Mouse (Mus musculus) small intestine, adult 2 months (tissue): ENCODE data around the gene Ttc7b. TPM values are rescaled to one million over a fixed set of nuclear protein-coding genes. Genes with fewer than 3 reads are reported as not detected.

ENCODE experiments used
- H3K27ac ChIP-seq: fragments of 200-500 bp; 2 replicates; pipeline ENCODE4 v1.5.1; 2012; ENCODE audit warnings: low read depth, low read length, control low read depth, inconsistent platforms; ENCODE audit not compliant: insufficient read depth
- H3K27me3 ChIP-seq: fragments of 200-500 bp; 2 replicates; pipeline ENCODE4 v1.6.1; 2012; ENCODE audit warnings: mild to moderate bottlenecking, moderate library complexity, low read length, inconsistent platforms; ENCODE audit not compliant: control insufficient read depth, insufficient read depth
- H3K36me3 ChIP-seq: fragments of 200-500 bp; 2 replicates; pipeline ENCODE4 v1.6.1; 2012; ENCODE audit warnings: mild to moderate bottlenecking, low read length, control low read depth, inconsistent platforms; ENCODE audit not compliant: control insufficient read depth, insufficient read depth
- H3K4me1 ChIP-seq: fragments of 200-500 bp; 2 replicates; pipeline ENCODE4 v1.6.1; 2012; ENCODE audit warnings: low read length, inconsistent platforms, mixed read lengths; ENCODE audit not compliant: control insufficient read depth, insufficient read depth, insufficient read length
- H3K4me3 ChIP-seq: fragments of 200-500 bp; 2 replicates; pipeline ENCODE4 v1.5.1; 2012; ENCODE audit warnings: low read depth, mild to moderate bottlenecking, control low read depth, inconsistent platforms, low read length, moderate library complexity
- CTCF ChIP-seq: fragments of 200-500 bp; IDR thresholded peaks from 2 replicates; pipeline ENCODE4 v1.5.1; 2012; ENCODE audit warnings: low read depth, mild to moderate bottlenecking, control low read depth, inconsistent platforms, low read length, moderate library complexity, mixed read lengths; ENCODE audit not compliant: insufficient replicate concordance, insufficient read length; ENCODE audit errors: extremely low read depth
- POLR2A ChIP-seq: fragments of 200-500 bp; IDR thresholded peaks from 2 replicates; pipeline ENCODE4 v1.6.1; 2012; ENCODE audit warnings: low read depth, mild to moderate bottlenecking, control low read depth, inconsistent platforms, low read length, moderate library complexity
- WGBS: fragments of 180-500 bp; shearing (Covaris S2); methylation state at CpG from one replicate; pipeline ENCODE4 v1.1.7; 2018; 5-methylcytosine and 5-hydroxymethylcytosine counted together
- polyA plus RNA-seq: library from polyadenylated mRNA; depleted of rRNA; stranded (reverse); fragments of >200 nt; gene quantifications from 2 replicates; pipeline ENCODE4 v1.2.3, GENCODE M21; 2012

Ttc7b gene
- polyA plus RNA-seq, 1 experiment, result 13.0 TPM

GRCm38 (mm10) chr12:100396806-100397205 lies 123.8 kb downstream of the Ttc7b start:
- WGBS, result 86% methylated on average over 2 of the region's 2 CpGs
- Histone ChIP-seq H3K27me3 (no peaks in the 10 kb centered on the region), H3K4me3 (no peak overlapping the region), H3K4me1 (peaks cover 15% of the 10 kb centered on the region; the same call in 1 of the 2 replicates), H3K36me3 (0 out of 2 replicates have a peak, but pooled peaks cover under 1% of the 10 kb centered on the region), H3K27ac (no peak overlapping the region)
- TF ChIP-seq POLR2A, result no peak
- TF ChIP-seq CTCF, result no peak

- Histone ChIP-seq H3K4me3 (no peak overlapping the region), H3K27ac (no peak overlapping the region), H3K27me3 (no peaks in the 10 kb centered on the region), H3K4me1 (peaks cover 2% of the 10 kb centered on the region; the same call in 1 of the 2 replicates), H3K36me3 (0 out of 2 replicates have a peak, but pooled peaks cover 1% of the 10 kb centered on the region)
- 72% methylated on average over 3 of the region's 3 CpGs for whole genome bisulfite sequencing
- TF ChIP-seq CTCF (no peak), POLR2A (no peak)
Measured at GRCm38 (mm10) chr12:100393532-100393931, 127.1 kb downstream of the Ttc7b start.

GRCm38 (mm10) chr12:100393109-100393508 lies 127.5 kb downstream of the Ttc7b start:
- H3K4me3 ChIP-seq, result no peak overlapping the region
- H3K27me3 ChIP-seq, result no peaks in the 10 kb centered on the region
- no peak overlapping the region for H3K27ac ChIP-seq
- 0 out of 2 replicates have a peak, but pooled peaks cover 1% of the 10 kb centered on the region for H3K36me3 ChIP-seq
- no peak for TF ChIP-seq POLR2A
- TF ChIP-seq CTCF, result no peak
- 75% methylated on average over 3 of the region's 3 CpGs for WGBS
- peaks cover 2% of the 10 kb centered on the region; the same call in 1 of the 2 replicates for H3K4me1 ChIP-seq

GRCm38 (mm10) chr12:100392466-100392865 lies 128.2 kb downstream of the Ttc7b start:
- H3K27me3 ChIP-seq, result no peaks in the 10 kb centered on the region
- H3K4me3 ChIP-seq, result no peak overlapping the region
- WGBS, result 76% methylated on average over 5 of the region's 5 CpGs
- no peak for TF ChIP-seq CTCF
- TF ChIP-seq POLR2A, result no peak
- H3K36me3 ChIP-seq, result 0 out of 2 replicates have a peak, but pooled peaks cover 1% of the 10 kb centered on the region
- H3K27ac ChIP-seq, result no peak overlapping the region
- no peaks in the 10 kb centered on the region for H3K4me1 ChIP-seq

- WGBS, result 87% methylated on average over 9 of the region's 9 CpGs
Measured at GRCm38 (mm10) chr12:100391890-100392289, 128.7 kb downstream of the Ttc7b start.

GRCm38 (mm10) chr12:100389878-100390710 lies 130.5 kb downstream of the Ttc7b start:
- no peak overlapping the region for H3K27ac ChIP-seq
- 0 out of 2 replicates have a peak, but pooled peaks cover 1% of the 10 kb centered on the region for H3K36me3 ChIP-seq
- H3K4me1 ChIP-seq, result no peaks in the 10 kb centered on the region
- WGBS, result 91% methylated on average over 12 of the region's 12 CpGs
- no peaks in the 10 kb centered on the region for H3K27me3 ChIP-seq
- TF ChIP-seq POLR2A (no peak), CTCF (no peak)
- H3K4me3 ChIP-seq, result no peak overlapping the region

More at GRCm38 (mm10) chr12:100391890-100392289, 128.7 kb downstream of the Ttc7b start:
- no peaks in the 10 kb centered on the region for H3K27me3 ChIP-seq
- no peak overlapping the region for H3K4me3 ChIP-seq
- 0 out of 2 replicates have a peak, but pooled peaks cover 1% of the 10 kb centered on the region for H3K36me3 ChIP-seq
- no peaks in the 10 kb centered on the region for H3K4me1 ChIP-seq
- TF ChIP-seq POLR2A (no peak), CTCF (no peak)
- no peak overlapping the region for H3K27ac ChIP-seq

- TF ChIP-seq CTCF (no peak), POLR2A (no peak)
- no peaks in the 10 kb centered on the region for H3K27me3 ChIP-seq
- H3K36me3 ChIP-seq, result peaks cover 2% of the 10 kb centered on the region; the same call in 1 of the 2 replicates
- 73% methylated on average over 3 of the region's 3 CpGs for WGBS
- no peak overlapping the region for H3K4me3 ChIP-seq
- H3K4me1 ChIP-seq, result no peaks in the 10 kb centered on the region
- H3K27ac ChIP-seq, result no peak overlapping the region
Measured at GRCm38 (mm10) chr12:100386259-100386658, 134.4 kb downstream of the Ttc7b start.
